Mouse (Mus musculus): Measurements from ENCODE around the gene Izumo1r.

Izumo1r gene

GRCm38 (mm10) chr9:14903581-14904378 is at the start of gene Izumo1r:
Gene Izumo1r, minus strand, starts transcription at chr9:14903949.
- DNase-seq = no peak

- DNase-seq = no peak
Measured at GRCm38 (mm10) chr9:14951072-14951471, 47.3 kb upstream of the Izumo1r start.

- DNase-seq = no peak
Measured at GRCm38 (mm10) chr9:14948843-14949242, 45.1 kb upstream of the Izumo1r start.

DNA sequence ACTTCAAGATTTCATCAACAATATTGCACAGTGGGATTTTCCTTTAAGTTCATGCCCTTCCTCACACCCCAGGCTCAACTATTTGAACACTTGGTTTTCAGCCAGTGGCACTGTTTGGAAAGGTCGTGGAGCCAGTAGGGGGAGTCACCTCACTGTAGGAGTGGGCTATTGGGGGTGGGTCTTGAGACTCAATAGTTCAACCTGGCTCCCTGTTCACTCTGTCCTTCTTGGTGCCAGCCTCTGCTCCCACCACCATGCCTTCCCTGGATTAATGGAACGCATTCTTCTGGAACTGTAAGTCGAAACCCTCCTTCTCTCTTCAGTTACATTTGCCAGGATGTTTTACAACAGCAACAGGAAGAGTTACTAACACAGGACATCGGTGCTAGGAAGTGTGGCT is 42.9 kb upstream of the Izumo1r start:
- DNase-seq = no peak

DNA sequence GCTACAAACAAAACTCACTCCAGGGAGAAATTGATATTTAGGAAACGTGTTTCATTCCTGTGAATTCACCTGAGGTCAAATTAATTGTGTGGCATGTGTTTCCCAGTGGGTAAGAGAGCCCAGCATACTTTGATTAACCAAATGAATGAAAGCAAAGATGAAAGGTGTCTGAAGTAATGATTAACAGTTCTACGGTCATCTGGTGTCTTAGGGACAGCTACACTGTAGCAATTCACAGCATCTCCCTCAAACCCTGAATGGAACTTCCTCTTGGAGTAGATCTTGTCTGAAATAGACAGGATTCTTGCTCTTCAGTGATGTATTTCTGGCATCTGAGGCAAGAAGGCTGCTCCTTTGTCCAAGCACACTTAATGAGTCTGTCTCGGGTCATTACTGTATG is 42.2 kb upstream of the Izumo1r start:
- DNase-seq = no peak

DNA sequence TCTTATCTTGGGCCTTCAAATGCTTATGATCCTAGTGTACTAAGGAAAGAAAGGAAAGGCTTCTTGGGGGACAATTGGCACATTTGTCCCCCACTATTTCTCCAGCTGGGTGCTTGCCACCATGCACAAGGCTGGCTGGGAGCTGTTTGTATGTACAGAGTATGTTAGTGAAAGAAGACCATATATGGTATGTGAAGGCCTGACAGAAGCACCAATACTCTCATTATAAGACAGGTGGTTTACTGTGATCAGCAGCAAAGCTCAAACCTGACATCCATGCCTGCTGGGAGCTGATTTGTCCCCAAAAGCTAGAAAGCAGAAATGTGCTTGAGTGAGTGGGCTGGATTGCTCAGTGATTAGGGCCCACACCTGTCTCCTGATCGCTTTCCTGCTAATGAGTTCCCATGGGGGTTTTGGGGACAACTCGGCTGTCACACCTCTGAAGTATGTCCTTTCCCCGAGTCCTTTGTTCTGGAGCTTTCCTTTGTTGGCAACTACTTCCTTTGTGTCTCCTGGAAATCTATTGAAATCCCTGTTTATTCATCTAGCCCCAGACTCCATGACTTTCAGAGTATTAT is 38.5 kb upstream of the Izumo1r start:
- DNase-seq = no peak

GRCm38 (mm10) chr9:14939610-14940009 is 35.9 kb upstream of the Izumo1r start:
- DNase-seq = no peak

- DNase-seq = no peak
Measured at GRCm38 (mm10) chr9:14937308-14937707, 33.6 kb upstream of the Izumo1r start.

- no peak for DNase-seq
Measured at GRCm38 (mm10) chr9:14934851-14935250, 31.1 kb upstream of the Izumo1r start.

- no peak for DNase-seq
Measured at GRCm38 (mm10) chr9:14931943-14932342, 28.2 kb upstream of the Izumo1r start.

DNA sequence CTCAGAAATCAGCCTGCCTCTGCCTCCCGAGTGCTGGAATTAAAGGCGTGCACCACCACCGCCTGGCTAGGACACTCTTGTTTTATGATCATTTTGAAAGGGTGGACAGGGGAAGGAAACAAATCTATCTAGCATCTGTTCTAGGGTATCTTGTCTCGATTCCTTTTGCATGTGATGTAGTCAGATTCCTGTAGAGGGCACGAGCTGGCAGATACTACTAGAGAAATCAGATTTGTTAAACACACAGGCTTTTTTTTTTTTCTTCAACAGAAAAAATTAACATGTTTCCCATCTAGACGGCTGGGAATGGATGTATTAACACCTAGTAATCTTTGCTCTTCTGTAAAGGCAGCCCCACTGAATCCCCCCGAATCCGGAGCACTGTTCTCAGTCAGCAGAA is 27.5 kb upstream of the Izumo1r start:
- DNase-seq = no peak

GRCm38 (mm10) chr9:14926593-14926992 is 22.8 kb upstream of the Izumo1r start:
- DNase-seq = no peak

GRCm38 (mm10) chr9:14923625-14924024 is 19.9 kb upstream of the Izumo1r start:
- no peak for DNase-seq

DNA sequence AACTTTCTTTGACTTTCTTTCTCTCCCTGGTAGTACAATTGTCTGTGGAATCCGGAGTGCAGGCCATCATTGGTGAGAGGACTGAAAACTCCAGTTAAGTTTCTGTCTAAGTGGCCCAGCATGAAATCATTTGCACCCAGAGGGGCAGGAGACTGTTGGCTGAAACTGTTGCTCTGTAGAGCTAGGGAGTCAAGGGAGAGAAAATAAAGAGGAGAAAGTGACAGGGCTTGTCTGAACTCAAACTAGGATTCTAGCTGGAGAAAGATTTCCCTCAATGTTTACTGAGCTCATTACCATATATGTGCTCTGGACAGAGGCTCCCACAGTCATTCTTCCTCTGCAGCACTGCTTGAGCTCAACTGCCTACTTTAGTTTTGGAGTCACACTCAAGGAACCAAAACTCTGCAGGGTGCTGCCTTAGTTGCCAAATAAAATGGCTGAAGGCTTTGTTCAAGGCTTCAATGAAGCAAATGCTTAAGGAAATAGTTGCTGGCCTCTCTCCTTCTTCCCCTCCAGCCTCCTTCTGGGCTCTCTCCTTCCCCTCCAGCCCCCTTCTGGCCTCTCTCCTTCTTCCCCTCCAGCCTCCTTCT is 18.3 kb upstream of the Izumo1r start:
- DNase-seq = no peak

DNA sequence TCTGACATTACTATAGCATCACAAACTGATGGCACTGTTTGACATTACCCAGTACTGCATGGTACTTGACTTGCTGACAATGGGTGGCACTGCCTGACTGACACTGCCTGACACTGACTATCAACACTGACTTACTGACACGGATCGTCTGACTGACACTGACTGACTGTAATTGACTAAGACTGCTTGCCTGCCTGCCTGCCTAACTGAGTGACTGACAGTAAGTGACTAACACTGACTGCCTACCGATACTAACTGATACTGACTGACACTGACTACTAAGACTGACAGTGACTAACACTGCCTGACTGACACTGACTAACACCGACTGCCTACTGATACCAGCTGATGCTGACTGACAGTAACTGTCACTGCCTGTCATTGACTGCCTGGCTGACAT is 17.5 kb upstream of the Izumo1r start:
- DNase-seq = no peak

- no peak for DNase-seq
Measured at GRCm38 (mm10) chr9:14920608-14921007, 16.9 kb upstream of the Izumo1r start.

DNA sequence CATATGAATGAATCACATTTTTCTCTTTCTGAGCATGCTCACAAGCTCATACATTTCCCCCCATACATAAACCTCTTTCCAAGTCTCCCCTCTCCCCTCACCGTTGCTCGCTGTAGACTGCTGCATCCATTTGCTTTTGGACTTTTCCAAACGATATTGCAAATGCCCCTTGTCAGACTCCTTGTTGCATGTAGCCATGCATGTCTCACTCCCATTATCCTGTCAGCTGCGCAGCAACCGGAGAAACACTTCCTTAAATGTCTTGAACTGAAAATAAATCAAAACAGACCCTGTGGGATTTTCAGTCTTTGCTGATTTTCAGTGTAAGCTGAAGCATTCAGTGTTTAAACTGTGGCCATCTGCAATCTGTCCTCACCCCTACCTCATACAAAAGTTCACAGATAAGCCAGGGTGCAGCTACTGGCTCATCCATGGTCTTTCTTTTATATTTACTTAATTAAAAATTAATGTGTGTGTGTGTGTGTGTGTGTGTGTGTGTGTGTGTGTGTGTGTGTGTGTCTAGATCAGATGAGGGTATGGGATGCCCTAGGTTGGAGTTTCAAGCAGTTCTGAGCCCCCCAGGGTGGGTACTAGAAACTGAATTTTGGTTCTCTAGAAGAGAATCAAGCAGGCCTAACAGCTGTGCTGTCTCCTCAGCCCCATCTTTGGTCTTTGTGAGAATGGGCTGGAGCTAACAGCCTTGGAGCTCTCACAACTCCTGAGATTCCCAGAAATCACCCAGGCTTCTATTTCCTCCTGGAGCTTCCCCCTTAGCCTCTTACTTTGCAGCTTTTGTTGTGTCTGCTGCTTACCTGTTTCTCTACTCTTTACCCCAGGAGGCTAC is 15.3 kb upstream of the Izumo1r start:
- DNase-seq = no peak

DNA sequence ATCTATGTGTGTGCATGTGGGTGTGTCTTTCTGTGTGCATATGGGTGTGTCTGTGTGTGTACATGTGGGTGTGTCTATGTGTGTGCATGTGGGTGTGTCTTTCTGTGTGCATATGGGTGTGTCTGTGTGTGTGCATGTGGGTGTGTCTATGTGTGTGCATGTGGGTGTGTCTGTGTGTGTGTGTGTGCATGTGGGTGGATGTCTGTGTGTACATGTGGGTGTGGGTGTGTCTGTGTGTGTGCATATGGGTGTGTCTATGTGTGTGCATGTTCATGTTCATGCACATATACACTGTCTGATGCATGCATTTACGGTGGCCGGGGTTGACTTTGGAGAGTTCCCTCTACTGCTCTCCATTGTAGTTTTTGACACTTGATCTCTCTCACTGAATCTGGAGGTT is 13.9 kb upstream of the Izumo1r start:
- DNase-seq = no peak

DNA sequence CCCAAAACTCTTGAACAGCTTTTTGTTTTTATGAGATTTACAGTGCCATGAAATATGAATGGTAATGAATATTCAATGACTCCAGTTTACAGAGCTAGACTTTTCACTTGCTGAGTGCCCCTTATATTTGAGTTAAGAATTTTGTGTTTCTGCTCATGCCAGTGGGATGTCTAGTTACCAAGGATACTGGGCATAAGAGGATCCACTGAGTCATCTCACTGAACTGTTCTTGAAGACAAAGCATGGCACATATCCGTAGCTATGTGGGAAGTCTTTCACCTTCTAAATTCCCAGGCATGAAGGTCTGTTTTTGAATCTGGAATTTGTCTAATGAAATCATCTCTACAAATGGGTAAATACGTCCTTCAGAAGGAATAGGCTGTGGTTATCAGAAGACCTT is 8.3 kb upstream of the Izumo1r start:
- DNase-seq = no peak

DNA sequence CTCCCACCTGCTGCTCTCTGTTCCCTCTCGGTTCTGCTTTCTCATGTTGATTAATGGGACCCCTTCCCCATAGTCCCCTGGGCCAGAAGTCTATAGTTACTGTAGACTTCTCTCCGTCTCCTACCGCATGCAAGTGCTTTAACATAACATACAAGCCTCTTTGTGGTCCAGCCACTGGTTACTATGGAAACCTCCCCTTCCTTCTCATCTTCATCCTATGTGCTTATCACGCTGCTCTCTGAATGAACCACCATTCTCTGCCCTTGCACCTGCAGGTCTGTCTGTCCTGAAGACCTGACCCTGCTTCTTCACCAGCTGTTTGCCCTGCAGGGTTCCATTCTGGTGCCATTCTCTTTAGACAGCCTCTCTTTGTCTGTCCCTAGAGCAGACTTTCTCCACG is 6.2 kb upstream of the Izumo1r start:
- no peak for DNase-seq

DNA sequence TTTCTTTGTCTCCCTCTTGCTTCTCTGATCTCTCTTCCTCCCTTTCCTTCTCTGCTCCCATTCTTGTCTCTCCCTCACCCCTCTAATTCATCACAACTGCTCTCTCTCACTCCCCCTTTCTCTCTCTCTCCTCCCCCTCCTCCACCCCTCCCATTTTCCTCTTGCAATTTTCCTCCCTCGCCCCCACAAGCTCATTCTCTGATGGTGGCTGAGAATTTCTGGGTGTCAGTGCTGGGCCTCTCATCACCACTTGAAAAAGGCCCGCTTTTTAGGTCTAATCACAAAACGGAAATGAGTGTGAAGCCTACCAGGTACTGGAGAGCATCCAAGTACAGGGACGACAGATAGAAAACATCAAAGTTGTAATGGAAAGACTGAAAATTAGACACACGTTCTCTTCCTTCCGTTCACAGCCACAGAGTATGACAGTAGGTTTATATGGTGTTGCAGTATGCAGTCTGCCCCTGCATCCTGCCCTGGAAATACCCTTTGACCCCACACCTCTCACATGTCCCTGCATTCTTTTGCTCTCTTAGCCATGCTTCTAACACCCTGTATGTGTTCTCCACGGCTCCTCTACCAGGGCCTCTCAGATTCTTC is 4.2 kb upstream of the Izumo1r start:
- no peak for DNase-seq

DNA sequence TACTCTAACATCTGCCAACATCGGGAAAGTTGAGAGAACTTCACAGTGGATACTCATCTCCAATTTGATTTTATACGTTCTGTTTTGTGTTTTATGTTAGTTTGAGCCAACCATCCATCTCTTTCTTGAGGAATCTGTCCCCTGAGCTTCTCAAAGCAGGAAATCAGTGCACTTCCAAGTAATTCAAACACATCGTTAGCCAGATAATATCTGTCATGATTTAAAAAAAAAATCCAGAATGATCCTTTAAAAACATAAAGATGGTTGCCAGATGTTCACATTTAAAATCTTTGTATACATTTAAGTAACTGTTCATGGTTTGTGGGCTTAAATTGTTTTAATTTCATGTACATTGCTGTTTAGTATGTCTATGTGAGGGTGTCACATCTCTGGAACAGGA is 2.2 kb upstream of the Izumo1r start:
- DNase-seq = no peak
